Mouse (Mus musculus): ENCODE results near the gene Fgd3. TPM values are rescaled to one million over a fixed set of nuclear protein-coding genes. Genes with fewer than 3 reads are reported as not detected.

Fgd3 gene
- total and polyA plus RNA-seq, 2 experiments from 2014 or later = 2.1 to 12.0 TPM

- no peak overlapping the region for H3K4me2 ChIP-seq (ENCODE audit: low read depth, low read length, poor library complexity, severe bottlenecking)
- H3K27ac ChIP-seq (ENCODE audit: low read depth, low read length) = no peak overlapping the region
- no peaks in the 10 kb centered on the region for H3K27me3 ChIP-seq (ENCODE audit: insufficient read depth, low read length)
- no peak for TF ChIP-seq CTCF (IDR thresholded peaks at IDR 0.05)
- no peak for DNase-seq (ENCODE audit: low spot score)
- WGBS = 32% methylated on average over 3 of the region's 3 CpGs
- peaks cover 3% of the 10 kb centered on the region; the same call in 1 of the 2 replicates for H3K36me3 ChIP-seq (ENCODE audit: insufficient read depth, low read length)
- no peak for ATAC-seq (ENCODE audit: low FRiP score)
- H3K9me3 ChIP-seq (ENCODE audit: low read length) = no peaks in the 10 kb centered on the region
- no peak overlapping the region for H3K4me3 ChIP-seq (ENCODE audit: low read depth, low read length)
- no peaks in the 10 kb centered on the region for H3K4me1 ChIP-seq (ENCODE audit: insufficient read depth, low read length)
- no peak overlapping the region for H3K9ac ChIP-seq (replicated peaks; ENCODE audit: low read length, poor library complexity, severe bottlenecking)
Measured at GRCm38 (mm10) chr13:49360906-49361406, 40.8 kb upstream of the Fgd3 start.

GRCm38 (mm10) chr13:49358184-49358583, 38.1 kb upstream of the Fgd3 start:
- 96% methylated on average over 3 of the region's 3 CpGs for WGBS
- ATAC-seq (ENCODE audit: low FRiP score) (no peak), DNase-seq (ENCODE audit: low spot score) (no peak)
- Histone ChIP-seq H3K27me3 (ENCODE audit: insufficient read depth, low read length) (no peaks in the 10 kb centered on the region), H3K4me3 (ENCODE audit: low read depth, low read length) (no peak overlapping the region), H3K27ac (ENCODE audit: low read depth, low read length) (no peak overlapping the region), H3K36me3 (ENCODE audit: insufficient read depth, low read length) (peaks cover 3% of the 10 kb centered on the region; the same call in 1 of the 2 replicates), H3K4me2 (ENCODE audit: low read depth, low read length, poor library complexity, severe bottlenecking) (no peak overlapping the region), H3K9me3 (ENCODE audit: low read length) (no peaks in the 10 kb centered on the region), H3K4me1 (ENCODE audit: insufficient read depth, low read length) (0 out of 2 replicates have a peak, but pooled peaks cover 2% of the 10 kb centered on the region), H3K9ac (replicated peaks; ENCODE audit: low read length, poor library complexity, severe bottlenecking) (no peak overlapping the region)
- no peak for TF ChIP-seq CTCF (IDR thresholded peaks at IDR 0.05)

- WGBS = 98% methylated on average over 8 of the region's 8 CpGs
- no peak overlapping the region for H3K9ac ChIP-seq (replicated peaks; ENCODE audit: low read length, poor library complexity, severe bottlenecking)
- H3K4me1 ChIP-seq (ENCODE audit: insufficient read depth, low read length) = peaks cover 5% of the 10 kb centered on the region; the same call in 1 of the 2 replicates
- no peaks in the 10 kb centered on the region for H3K9me3 ChIP-seq (ENCODE audit: low read length)
- ATAC-seq (ENCODE audit: low FRiP score) = no peak
- no peak overlapping the region for H3K27ac ChIP-seq (ENCODE audit: low read depth, low read length)
- no peak for TF ChIP-seq CTCF (IDR thresholded peaks at IDR 0.05)
- no peaks in the 10 kb centered on the region for H3K27me3 ChIP-seq (ENCODE audit: insufficient read depth, low read length)
- no peak overlapping the region for H3K4me3 ChIP-seq (ENCODE audit: low read depth, low read length)
- H3K36me3 ChIP-seq (ENCODE audit: insufficient read depth, low read length) = peaks cover 3% of the 10 kb centered on the region; the same call in 1 of the 2 replicates
- H3K4me2 ChIP-seq (ENCODE audit: low read depth, low read length, poor library complexity, severe bottlenecking) = no peak overlapping the region
- no peak for DNase-seq (ENCODE audit: low spot score)
Measured at GRCm38 (mm10) chr13:49357367-49358026, 37.4 kb upstream of the Fgd3 start.

GRCm38 (mm10) chr13:49356090-49356489, 36.0 kb upstream of the Fgd3 start:
- peaks cover 3% of the 10 kb centered on the region; the same call in 1 of the 2 replicates for H3K36me3 ChIP-seq (ENCODE audit: insufficient read depth, low read length)
- no peaks in the 10 kb centered on the region for H3K9me3 ChIP-seq (ENCODE audit: low read length)
- DNase-seq (ENCODE audit: low spot score) = no peak
- 74% methylated on average over 7 of the region's 7 CpGs for WGBS
- H3K9ac ChIP-seq (replicated peaks; ENCODE audit: low read length, poor library complexity, severe bottlenecking) = no peak overlapping the region
- ATAC-seq (ENCODE audit: low FRiP score) = no peak
- no peak overlapping the region for H3K27ac ChIP-seq (ENCODE audit: low read depth, low read length)
- no peak overlapping the region for H3K4me2 ChIP-seq (ENCODE audit: low read depth, low read length, poor library complexity, severe bottlenecking)
- H3K4me3 ChIP-seq (ENCODE audit: low read depth, low read length) = no peak overlapping the region
- H3K4me1 ChIP-seq (ENCODE audit: insufficient read depth, low read length) = peaks cover 5% of the 10 kb centered on the region; the same call in 1 of the 2 replicates
- H3K27me3 ChIP-seq (ENCODE audit: insufficient read depth, low read length) = no peaks in the 10 kb centered on the region
- no peak for TF ChIP-seq CTCF (IDR thresholded peaks at IDR 0.05)

- no peaks in the 10 kb centered on the region for H3K9me3 ChIP-seq (ENCODE audit: low read length)
- H3K27ac ChIP-seq (ENCODE audit: low read depth, low read length) = no peak overlapping the region
- no peak overlapping the region for H3K9ac ChIP-seq (replicated peaks; ENCODE audit: low read length, poor library complexity, severe bottlenecking)
- DNase-seq (ENCODE audit: low spot score) (no peak), ATAC-seq (ENCODE audit: low FRiP score) (no peak)
- H3K4me3 ChIP-seq (ENCODE audit: low read depth, low read length) = no peak overlapping the region
- TF ChIP-seq CTCF (IDR thresholded peaks at IDR 0.05) = no peak
- WGBS = 85% methylated on average over 11 of the region's 11 CpGs
- H3K4me2 ChIP-seq (ENCODE audit: low read depth, low read length, poor library complexity, severe bottlenecking) = no peak overlapping the region
- H3K4me1 ChIP-seq (ENCODE audit: insufficient read depth, low read length) = peaks cover 5% of the 10 kb centered on the region; the same call in 1 of the 2 replicates
- peaks cover 3% of the 10 kb centered on the region; the same call in 1 of the 2 replicates for H3K36me3 ChIP-seq (ENCODE audit: insufficient read depth, low read length)
- H3K27me3 ChIP-seq (ENCODE audit: insufficient read depth, low read length) = no peaks in the 10 kb centered on the region
Measured at GRCm38 (mm10) chr13:49355461-49356061, 35.5 kb upstream of the Fgd3 start.

GRCm38 (mm10) chr13:49353991-49354507, 33.9 kb upstream of the Fgd3 start:
- Histone ChIP-seq H3K4me3 (ENCODE audit: low read depth, low read length) (no peak overlapping the region), H3K9me3 (ENCODE audit: low read length) (no peaks in the 10 kb centered on the region), H3K9ac (replicated peaks; ENCODE audit: low read length, poor library complexity, severe bottlenecking) (no peak overlapping the region), H3K36me3 (ENCODE audit: insufficient read depth, low read length) (peaks cover 3% of the 10 kb centered on the region; the same call in 1 of the 2 replicates), H3K27me3 (ENCODE audit: insufficient read depth, low read length) (no peaks in the 10 kb centered on the region), H3K4me2 (ENCODE audit: low read depth, low read length, poor library complexity, severe bottlenecking) (no peak overlapping the region), H3K27ac (ENCODE audit: low read depth, low read length) (no peak overlapping the region), H3K4me1 (ENCODE audit: insufficient read depth, low read length) (peaks cover 5% of the 10 kb centered on the region; the same call in 1 of the 2 replicates)
- 67% methylated on average over 5 of the region's 5 CpGs for WGBS
- no peak for TF ChIP-seq CTCF (IDR thresholded peaks at IDR 0.05)
- DNase-seq (ENCODE audit: low spot score) = no peak
- no peak for ATAC-seq (ENCODE audit: low FRiP score)

Data from midbrain, postnatal 0 days (tissue).